Mouse (Mus musculus) bone marrow, adult 2 months (tissue): ENCODE measurements around the gene Cit.

Experiments
- CTCF ChIP-seq: fragments of 200-500 bp; IDR thresholded peaks from 2 replicates; pipeline ENCODE4 v1.5.1; 2011; ENCODE audit warnings: low read length, control low read depth; ENCODE audit not compliant: control insufficient read depth, insufficient read depth
- POLR2A ChIP-seq: fragments of 200-500 bp; IDR thresholded peaks from 2 replicates; pipeline ENCODE4 v1.6.1; 2011; ENCODE audit warnings: low read depth, mild to moderate bottlenecking, control low read depth, low read length, borderline replicate concordance; ENCODE audit not compliant: control insufficient read depth

DNA sequence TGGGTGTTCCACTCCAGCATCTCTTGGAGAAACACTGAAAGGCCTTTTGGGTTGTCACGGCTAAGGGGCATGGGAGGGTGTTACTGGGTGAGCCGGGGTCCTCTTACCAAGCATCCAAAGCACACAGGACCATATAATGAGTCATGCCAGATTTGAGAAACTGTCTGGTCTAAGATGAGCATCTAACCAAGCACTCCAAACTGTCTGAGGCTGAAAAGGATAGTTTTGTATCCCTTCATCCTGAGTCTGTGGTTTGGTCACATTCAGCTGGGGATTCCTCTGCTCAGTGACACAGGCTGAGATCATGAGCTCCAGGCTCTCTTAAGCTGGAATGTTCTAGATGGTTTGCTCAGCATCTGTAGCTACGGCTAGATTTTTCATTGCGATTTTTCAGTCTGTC, 7.4 kb downstream of the Cit start:
- no peak for TF ChIP-seq CTCF
- TF ChIP-seq POLR2A = no peak
